Mouse (Mus musculus) MEL (cell line): ENCODE results near the gene Unc80. TPM values are rescaled to one million over a fixed set of nuclear protein-coding genes. Genes with fewer than 3 reads are reported as not detected.

Source experiments
- DNase-seq: peaks from one replicate; pipeline ENCODE4 v3.0.0; 2011; ENCODE audit warnings: low read depth, low spot score
- H3K27ac ChIP-seq: 2 replicates; pipeline ENCODE4 v1.5.1; 2012; ENCODE audit warnings: low read depth, mild to moderate bottlenecking, control low read depth, low read length, moderate library complexity; ENCODE audit not compliant: control insufficient read depth
- H3K27me3 ChIP-seq, 2 experiments: fragments of 150-350 bp in 1 of 2; sonication (generic) in 1 of 2; 2 replicates each; pipeline ENCODE4 v1.6.1; 2012; ENCODE audit warnings: low read length in 2 of 2, mild to moderate bottlenecking in 2 of 2, improper control_type of control experiment in 1 of 2, moderate library complexity in 1 of 2; ENCODE audit not compliant: insufficient read depth in 2 of 2, control insufficient read depth in 1 of 2
- H3K36me3 ChIP-seq, 2 experiments: 2 replicates each; pipeline ENCODE4 v1.6.1; 2012 to 2014; ENCODE audit warnings: low read length in 2 of 2, improper control_type of control experiment in 1 of 2, inconsistent platforms in 1 of 2, mild to moderate bottlenecking in 1 of 2; ENCODE audit not compliant: insufficient read depth in 2 of 2, control insufficient read depth in 1 of 2
- H3K4me1 ChIP-seq, 2 experiments: fragments of 150-350 bp in 1 of 2; sonication (generic) in 1 of 2; 2 replicates each; pipeline ENCODE4 v1.6.1; 2012; ENCODE audit warnings: low read length in 2 of 2, improper control_type of control experiment in 1 of 2, mild to moderate bottlenecking in 1 of 2; ENCODE audit not compliant: insufficient read depth in 2 of 2, control insufficient read depth in 1 of 2
- H3K4me3 ChIP-seq, 2 experiments: fragments of 150-350 bp in 1 of 2; sonication (generic) in 1 of 2; 2 replicates each; pipeline ENCODE4 v1.5.1; 2012; ENCODE audit warnings: low read depth in 2 of 2, low read length in 2 of 2, mild to moderate bottlenecking in 2 of 2, moderate library complexity in 2 of 2, control low read depth in 1 of 2, improper control_type of control experiment in 1 of 2; ENCODE audit not compliant: control insufficient read depth in 1 of 2, insufficient read depth in 1 of 2
- H3K79me2 ChIP-seq: 2 replicates; pipeline ENCODE4 v1.6.1; 2012; ENCODE audit warnings: mild to moderate bottlenecking, low read length, moderate library complexity; ENCODE audit not compliant: control insufficient read depth, poor library complexity, insufficient read depth
- H3K9ac ChIP-seq: 2 replicates; pipeline ENCODE4 v1.6.1; 2012; ENCODE audit warnings: low read depth, mild to moderate bottlenecking, control low read depth, low read length, moderate library complexity; ENCODE audit not compliant: control insufficient read depth, poor library complexity, severe bottlenecking
- H3K9me3 ChIP-seq: fragments of 150-350 bp; sonication (generic); replicated peaks from 2 replicates; pipeline ENCODE4 v1.6.1; 2012; ENCODE audit warnings: mild to moderate bottlenecking, low read length, improper control_type of control experiment, moderate library complexity; ENCODE audit not compliant: insufficient read depth
- MAFK ChIP-seq: IDR thresholded peaks from 2 replicates; pipeline ENCODE4 v1.6.1; 2011; ENCODE audit warnings: low read depth, mild to moderate bottlenecking, low read length, improper control_type of control experiment, borderline replicate concordance
- MEF2A ChIP-seq: IDR thresholded peaks from 2 replicates; pipeline ENCODE4 v1.6.1; 2014; ENCODE audit warnings: low read depth, mild to moderate bottlenecking, inconsistent platforms, low read length, improper control_type of control experiment; ENCODE audit not compliant: poor library complexity, insufficient replicate concordance, severe bottlenecking; ENCODE audit errors: extremely low read depth
- TAL1 ChIP-seq: IDR thresholded peaks from 2 replicates; pipeline ENCODE4 v1.6.1; 2012; ENCODE audit warnings: mild to moderate bottlenecking, inconsistent platforms, low read length, moderate library complexity, mixed read lengths
- polyA plus RNA-seq, 2 experiments: library from polyadenylated mRNA; stranded (reverse) in 1 of 2; unstranded in 1 of 2; fragments of >175 nt in 1 of 2; fragments of >200 nt in 1 of 2; gene quantifications; 2 replicates each; pipeline versions ENCODE4 v1.2.1 to v1.2.4; 2012; ENCODE audit warnings: low replicate concordance in 2 of 2, low read depth in 1 of 2; ENCODE audit not compliant: insufficient read length in 2 of 2, insufficient read depth in 1 of 2, missing spikeins in 1 of 2
- total RNA-seq: library from RNA; depleted of rRNA; stranded (reverse); fragments of 300-350 nt; gene quantifications from 2 replicates; pipeline ENCODE4 v1.2.3, GENCODE M21; 2012; rRNA removed

Gene Unc80
- total and polyA plus RNA-seq, 3 experiments = not detected

DNA sequence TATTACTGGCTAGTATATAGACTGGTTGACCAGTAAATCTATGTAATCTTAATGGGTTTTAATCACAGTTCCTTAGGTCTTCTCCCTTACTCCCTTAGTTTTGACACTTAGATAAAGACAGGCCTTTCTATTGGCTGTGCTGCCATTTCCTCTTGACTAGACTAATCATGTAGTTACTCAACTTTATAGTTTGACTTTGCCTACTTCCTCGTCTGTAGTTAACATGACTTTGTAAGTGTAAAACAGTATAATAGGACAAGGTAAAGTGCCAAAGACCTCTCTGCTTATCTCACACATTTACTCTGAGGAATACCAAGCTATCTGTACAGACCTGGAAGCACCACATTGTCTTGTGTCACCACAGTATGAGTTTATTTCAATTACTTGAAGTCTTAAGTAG lies 262.4 kb downstream of the Unc80 start:
- Histone ChIP-seq H3K4me3 (no peak overlapping the region), H3K27me3 (no peaks in the 10 kb centered on the region), H3K79me2 (no peaks in the 10 kb centered on the region), H3K4me1 (no peaks in the 10 kb centered on the region), H3K27ac (no peak overlapping the region), H3K36me3 (peaks cover 0 to 6% of the 10 kb centered on the region in 2 experiments; a peak in 3 of 4 replicates), H3K9me3 (no peaks in the 10 kb centered on the region), H3K9ac (no peak overlapping the region)
- no peak for TF ChIP-seq MAFK
- TF ChIP-seq MEF2A = no peak
- no peak for TF ChIP-seq TAL1
- DNase-seq = peak; percentile 32

Other genes starting within 250 kb of the Unc80 start
- gene Rpe, start 232.5 kb downstream of the Unc80 start, total RNA-seq = 27.0 and 31.8 TPM in 2 replicates
- 10 to 100 TPM in 1 of 2 experiments, not detected in 1; 32.2 TPM for gene Rpe, start 232.5 kb downstream of the Unc80 start, polyA plus RNA-seq